Mouse (Mus musculus) cerebellum, adult 8-10 months (tissue): Measurements from ENCODE around the gene Tph1.

ENCODE experiments used
- DNase-seq: peaks from one replicate; pipeline ENCODE4 v3.0.0; 2022

Gene Tph1

GRCm38 (mm10) chr7:46648431-46649140, 23.8 kb downstream of the Tph1 start:
- no peak for DNase-seq

GRCm38 (mm10) chr7:46643172-46643571, 29.2 kb downstream of the Tph1 start:
- DNase-seq: peak; percentile 64

GRCm38 (mm10) chr7:46640062-46640461, 32.3 kb downstream of the Tph1 start:
- DNase-seq: no peak

- peak; percentile 91 for DNase-seq
Observed at GRCm38 (mm10) chr7:46639692-46640031, 32.7 kb downstream of the Tph1 start, which contains the start of gene Sergef. TSS of gene Sergef (minus strand) at chr7:46639807.

GRCm38 (mm10) chr7:46638889-46639691, 33.2 kb downstream of the Tph1 start:
- peak; percentile 61 for DNase-seq

GRCm38 (mm10) chr7:46628375-46628975, 43.9 kb downstream of the Tph1 start:
- DNase-seq: no peak

GRCm38 (mm10) chr7:46623979-46624378, 48.4 kb downstream of the Tph1 start:
- no peak for DNase-seq

GRCm38 (mm10) chr7:46618416-46619110, 53.8 kb downstream of the Tph1 start:
- no peak for DNase-seq

- no peak for DNase-seq
Observed at GRCm38 (mm10) chr7:46616429-46617005, 55.8 kb downstream of the Tph1 start.

- DNase-seq: no peak
Observed at GRCm38 (mm10) chr7:46615256-46615977, 56.9 kb downstream of the Tph1 start.

- DNase-seq: no peak
Observed at GRCm38 (mm10) chr7:46614263-46614662, 58.1 kb downstream of the Tph1 start.

- DNase-seq: no peak
Observed at GRCm38 (mm10) chr7:46613091-46613490, 59.2 kb downstream of the Tph1 start.

- DNase-seq: no peak
Observed at GRCm38 (mm10) chr7:46612421-46612937, 59.9 kb downstream of the Tph1 start.

- peak; percentile 85 for DNase-seq
Observed at GRCm38 (mm10) chr7:46611970-46612369, 60.4 kb downstream of the Tph1 start.

GRCm38 (mm10) chr7:46609317-46609716, 63.0 kb downstream of the Tph1 start:
- no peak for DNase-seq

GRCm38 (mm10) chr7:46607428-46608055, 64.8 kb downstream of the Tph1 start:
- peak; percentile 83 for DNase-seq

- DNase-seq: no peak
Observed at GRCm38 (mm10) chr7:46607031-46607426, 65.3 kb downstream of the Tph1 start.

- peak; percentile 94 for DNase-seq
Observed at GRCm38 (mm10) chr7:46606391-46607030, 65.8 kb downstream of the Tph1 start.

GRCm38 (mm10) chr7:46603051-46603450, 69.3 kb downstream of the Tph1 start:
- DNase-seq: peak; percentile 93

- no peak for DNase-seq
Observed at GRCm38 (mm10) chr7:46602079-46602478, 70.3 kb downstream of the Tph1 start.

- no peak for DNase-seq
Observed at GRCm38 (mm10) chr7:46601097-46601496, 71.2 kb downstream of the Tph1 start.
